Mouse (Mus musculus) small intestine, adult 2 months (tissue): ENCODE measurements around the gene Rabep1.

Experiments
- CTCF ChIP-seq: fragments of 200-500 bp; IDR thresholded peaks from 2 replicates; pipeline ENCODE4 v1.5.1; 2012; ENCODE audit warnings: low read depth, mild to moderate bottlenecking, control low read depth, inconsistent platforms, low read length, moderate library complexity, mixed read lengths; ENCODE audit not compliant: insufficient replicate concordance, insufficient read length; ENCODE audit errors: extremely low read depth
- POLR2A ChIP-seq: fragments of 200-500 bp; IDR thresholded peaks from 2 replicates; pipeline ENCODE4 v1.6.1; 2012; ENCODE audit warnings: low read depth, mild to moderate bottlenecking, control low read depth, inconsistent platforms, low read length, moderate library complexity

GRCm38 (mm10) chr11:70960786-70961554 is 116.4 kb downstream of the Rabep1 start:
- no peak for TF ChIP-seq CTCF
- no peak for TF ChIP-seq POLR2A
